Mouse (Mus musculus) heart, adult 2 months (tissue): ENCODE data around the gene Izumo1r.

Experiments
- CTCF ChIP-seq: fragments of 200-600 bp; IDR thresholded peaks from 2 replicates; pipeline ENCODE4 v1.8.1; 2022; ENCODE audit warnings: antibody characterized with exemption, mild to moderate bottlenecking, moderate library complexity
- EP300 ChIP-seq: fragments of 200-500 bp; IDR thresholded peaks from 2 replicates; pipeline ENCODE4 v1.6.1; 2011; ENCODE audit warnings: low read depth, low read length, control low read depth; ENCODE audit not compliant: insufficient read depth
- POLR2A ChIP-seq: fragments of 200-500 bp; IDR thresholded peaks from 2 replicates; pipeline ENCODE4 v1.6.1; 2011; ENCODE audit warnings: mild to moderate bottlenecking, low read depth, low read length, control low read depth; ENCODE audit not compliant: insufficient read depth

GRCm38 (mm10) chr9:14903581-14904378 is at the start of gene Izumo1r:
- TF ChIP-seq EP300 = no peak
- no peak for TF ChIP-seq POLR2A
- no peak for TF ChIP-seq CTCF
